Mouse (Mus musculus) lung, postnatal 0 days (tissue): Measurements from ENCODE around the gene Casp2. TPM values are rescaled to one million over a fixed set of nuclear protein-coding genes. Genes with fewer than 3 reads are reported as not detected.

Experiments
- ATAC-seq: fragments of 200-750 bp; cut with Nextera tagmentation; 2 replicates; pipeline ENCODE4 v1.8.0; 2017; ENCODE audit warnings: moderate library complexity
- DNase-seq: peaks from one replicate; pipeline ENCODE4 v3.0.0-alpha.2; 2016; ENCODE audit warnings: low spot score
- H3K27ac ChIP-seq: fragments of 300-500 bp; sonication (generic); 2 replicates; pipeline ENCODE4 v1.5.1; 2014; ENCODE audit warnings: antibody characterized with exemption, mild to moderate bottlenecking, low read length, mixed read lengths
- H3K27me3 ChIP-seq: fragments of 300-500 bp; sonication (generic); replicated peaks from 2 replicates; pipeline ENCODE4 v1.6.1; 2014; ENCODE audit warnings: low read length, mixed read lengths; ENCODE audit not compliant: insufficient read depth
- H3K36me3 ChIP-seq: fragments of 300-500 bp; sonication (generic); 2 replicates; pipeline ENCODE4 v1.6.1; 2014; ENCODE audit warnings: low read length, mixed read lengths; ENCODE audit not compliant: insufficient read depth
- H3K4me1 ChIP-seq: fragments of 300-500 bp; sonication (generic); 2 replicates; pipeline ENCODE4 v1.6.1; 2014; ENCODE audit warnings: antibody characterized with exemption, low read depth, low read length, mixed read lengths; ENCODE audit not compliant: insufficient read depth
- H3K4me2 ChIP-seq: fragments of 300-500 bp; sonication (generic); replicated peaks from 2 replicates; pipeline ENCODE4 v1.6.1; 2014; ENCODE audit warnings: low read depth, mild to moderate bottlenecking, low read length, moderate library complexity, mixed read lengths
- H3K4me3 ChIP-seq: fragments of 300-500 bp; sonication (generic); 2 replicates; pipeline ENCODE4 v1.5.1; 2014; ENCODE audit warnings: low read depth, low read length
- H3K9ac ChIP-seq: fragments of 300-500 bp; sonication (generic); replicated peaks from 2 replicates; pipeline ENCODE4 v1.6.1; 2014; ENCODE audit warnings: low read depth, mild to moderate bottlenecking
- H3K9me3 ChIP-seq: fragments of 300-500 bp; sonication (generic); 2 replicates; pipeline ENCODE4 v1.6.1; 2016; ENCODE audit warnings: low read length, mixed read lengths
- CTCF ChIP-seq: IDR thresholded peaks from 2 replicates; pipeline ENCODE4 v1.5.1; 2016; ENCODE audit warnings: antibody characterized with exemption, mild to moderate bottlenecking
- EP300 ChIP-seq: IDR thresholded peaks from 2 replicates; pipeline ENCODE4 v1.6.1; 2016; ENCODE audit warnings: antibody characterized with exemption, mild to moderate bottlenecking, control low read depth
- WGBS: fragments of 180-500 bp; shearing (Covaris S2); extraction: QIAGEN DNeasy Blood & Tissue Kit; methylation state at CpG from one replicate; pipeline ENCODE4 v1.1.7; 2014; 5-methylcytosine and 5-hydroxymethylcytosine counted together
- polyA plus RNA-seq: library from polyadenylated mRNA; unstranded; fragments of >200 nt; fragmentation: Nextera tagmentation; extraction: Ambion mirVana; gene quantifications from 2 replicates; pipeline ENCODE4 v1.2.1, GENCODE M21; 2015

The Casp2 gene
- polyA plus RNA-seq, 1 experiment from 2014 or later, result 29.0 TPM

DNA sequence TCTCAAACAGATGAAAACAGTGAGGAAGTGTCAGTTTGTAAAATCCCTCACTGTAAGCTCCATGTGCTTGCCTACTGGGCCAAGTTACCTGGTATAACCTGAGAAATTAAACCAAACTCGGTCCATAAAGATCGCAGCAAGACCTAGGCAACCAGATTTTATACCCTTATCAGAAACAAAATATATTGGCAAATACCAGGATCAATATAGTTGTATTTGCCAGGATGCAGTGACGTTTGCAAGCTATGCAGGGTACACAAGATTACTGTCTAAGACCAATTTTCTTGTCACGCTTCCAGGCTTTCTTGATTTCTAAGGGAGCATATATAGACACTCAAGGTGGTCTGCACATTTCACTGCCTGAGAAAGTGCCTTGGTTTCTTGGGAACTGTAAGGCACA, 13.0 kb upstream of the Casp2 start:
- Histone ChIP-seq H3K4me1 (peaks cover 6% of the 10 kb centered on the region; the same call in 1 of the 2 replicates), H3K27me3 (no peaks in the 10 kb centered on the region), H3K9ac (no peak overlapping the region), H3K36me3 (no peaks in the 10 kb centered on the region), H3K4me2 (no peak overlapping the region), H3K4me3 (no peak overlapping the region), H3K9me3 (no peaks in the 10 kb centered on the region), H3K27ac (no peak overlapping the region)
- TF ChIP-seq EP300 (no peak), CTCF (no peak)
- DNase-seq (no peak), ATAC-seq (no peak)
- 85% methylated on average over 4 of the region's 4 CpGs for WGBS

DNA sequence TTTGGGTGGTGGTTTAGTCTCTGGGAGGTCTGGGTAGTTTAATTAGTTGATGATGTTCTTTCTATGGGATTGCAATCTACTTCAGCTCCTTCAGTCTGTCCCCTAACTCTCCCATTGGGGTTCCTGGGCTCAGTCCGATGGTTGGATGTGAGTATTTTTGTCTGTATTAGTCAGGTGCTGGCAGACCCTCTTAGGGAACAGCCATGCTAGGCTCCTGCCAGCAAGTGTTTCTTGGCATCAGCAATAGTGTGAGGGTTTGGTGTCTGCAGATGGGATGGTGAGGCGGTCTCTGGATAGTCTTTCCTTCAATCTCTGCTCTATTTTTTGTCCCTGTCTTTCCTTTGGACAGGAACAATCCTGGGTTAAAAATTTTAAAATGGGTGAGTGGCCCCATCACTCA, 11.7 kb upstream of the Casp2 start:
- Histone ChIP-seq H3K9ac (no peak overlapping the region), H3K27ac (no peak overlapping the region), H3K9me3 (no peaks in the 10 kb centered on the region), H3K4me2 (no peak overlapping the region), H3K36me3 (no peaks in the 10 kb centered on the region), H3K4me1 (peaks cover 6% of the 10 kb centered on the region; the same call in 1 of the 2 replicates), H3K27me3 (no peaks in the 10 kb centered on the region), H3K4me3 (no peak overlapping the region)
- TF ChIP-seq CTCF (no peak), EP300 (no peak)
- DNase-seq (no peak), ATAC-seq (no peak)
- 87% methylated on average over 2 of the region's 2 CpGs for WGBS

DNA sequence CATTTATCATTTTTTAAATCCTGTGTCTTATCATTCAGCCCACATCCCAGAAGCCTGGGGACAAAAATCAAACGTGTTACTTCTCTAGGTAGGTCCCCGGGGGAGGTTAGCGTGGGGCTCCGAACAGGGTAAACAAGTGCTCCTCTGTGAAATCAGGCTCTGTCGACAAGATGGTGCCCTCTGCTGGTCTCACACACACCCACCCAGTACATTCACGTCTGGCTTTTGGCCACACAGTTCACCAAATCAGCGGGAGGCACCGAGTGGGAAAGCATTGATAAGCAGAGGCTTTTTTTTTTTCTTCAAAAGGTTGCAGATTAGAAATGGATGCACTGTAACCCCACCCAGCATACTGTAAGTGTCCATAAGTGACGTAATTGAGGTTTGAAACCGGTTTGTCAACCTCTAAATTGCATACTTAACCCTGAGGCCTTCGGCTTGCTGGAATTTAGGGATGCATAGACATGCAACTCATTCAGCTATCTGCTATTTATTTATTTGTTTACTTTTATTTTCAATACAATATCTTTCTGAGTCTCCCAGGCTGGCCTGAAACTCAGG, 7.4 kb upstream of the Casp2 start:
- no peaks in the 10 kb centered on the region for H3K4me1 ChIP-seq
- WGBS, result 8% methylated on average over 11 of the region's 11 CpGs
- H3K9ac ChIP-seq, result no peak overlapping the region
- DNase-seq (peak; percentile 70), ATAC-seq (no peak)
- H3K27me3 ChIP-seq, result no peaks in the 10 kb centered on the region
- TF ChIP-seq CTCF (peak; percentile 83), EP300 (no peak)
- no peak overlapping the region for H3K4me3 ChIP-seq
- no peak overlapping the region for H3K4me2 ChIP-seq
- no peaks in the 10 kb centered on the region for H3K9me3 ChIP-seq
- H3K36me3 ChIP-seq, result no peaks in the 10 kb centered on the region
- peak overlapping the region; percentile 59; the same call in 1 of the 2 replicates for H3K27ac ChIP-seq

DNA sequence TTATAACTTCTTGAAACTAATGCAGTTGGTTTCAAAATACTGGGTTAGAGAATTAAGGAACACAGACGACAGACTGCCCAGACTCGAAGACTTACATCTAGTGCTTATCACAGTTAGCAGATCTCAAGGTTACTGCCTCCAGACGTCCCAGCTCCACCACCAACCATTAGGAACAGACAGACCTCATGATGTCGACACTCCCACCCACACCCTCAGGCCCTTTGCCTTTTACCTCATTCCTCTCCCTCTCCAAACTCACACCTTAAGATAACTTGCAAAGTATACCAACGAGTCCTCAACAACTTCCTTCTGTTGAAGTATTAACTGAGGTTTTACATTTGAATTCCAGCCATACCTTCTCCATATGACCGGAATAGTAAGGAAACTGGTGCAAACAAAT, 4.4 kb upstream of the Casp2 start:
- Histone ChIP-seq H3K4me3 (no peak overlapping the region), H3K9me3 (no peaks in the 10 kb centered on the region), H3K27me3 (no peaks in the 10 kb centered on the region), H3K36me3 (no peaks in the 10 kb centered on the region), H3K9ac (no peak overlapping the region), H3K4me2 (no peak overlapping the region), H3K4me1 (no peaks in the 10 kb centered on the region), H3K27ac (peak overlapping the region; percentile 92)
- DNase-seq, result peak; percentile 94
- TF ChIP-seq CTCF (no peak), EP300 (peak; percentile 99)
- peak; percentile 53 for ATAC-seq
- WGBS, result 28% methylated on average over 6 of the region's 6 CpGs

DNA sequence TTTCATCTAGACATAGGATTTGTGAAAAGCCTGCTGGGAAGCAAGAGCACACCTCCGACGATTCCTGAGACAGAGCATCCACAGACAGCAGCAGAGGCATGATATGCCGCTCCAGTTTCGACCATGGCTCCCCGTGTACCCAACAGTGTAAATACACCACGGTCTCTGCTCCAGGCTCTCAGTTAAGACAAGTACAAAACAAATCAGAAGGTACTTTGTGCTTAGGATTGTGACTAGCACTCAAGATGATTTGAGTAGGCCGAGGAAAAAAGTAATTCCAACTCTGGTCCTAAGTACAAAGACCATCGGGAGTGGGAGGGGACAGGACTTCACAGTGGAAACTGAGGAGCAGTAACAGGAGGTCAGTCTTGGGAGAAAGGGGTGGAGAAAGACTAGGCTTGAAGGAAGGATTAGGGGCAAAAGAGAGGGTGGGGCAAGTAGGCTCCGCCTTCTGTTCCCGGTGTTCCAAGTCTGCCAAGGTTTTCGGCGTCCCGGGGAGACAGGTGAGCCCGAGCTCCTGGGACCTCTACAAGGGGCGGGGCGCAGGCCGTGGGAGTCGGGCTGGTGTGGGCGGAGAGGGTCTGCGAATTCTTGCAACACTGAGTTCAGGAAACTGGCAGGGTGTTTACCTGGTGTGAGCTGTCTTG, 3.1 kb upstream of the Casp2 start, which contains the start of gene Tmem139:
Gene Tmem139, plus strand, starts transcription at position 447 of the 647 bp plus-strand sequence.
- TF ChIP-seq EP300 (peak; percentile 54; the same call in 1 of the 2 replicates), CTCF (no peak)
- Histone ChIP-seq H3K9ac (0 out of 2 replicates have a peak within 1 kb of the TSS, but pooled peaks have one; percentile 23), H3K36me3 (no peaks in the 10 kb centered on the region), H3K4me3 (0 out of 2 replicates have a peak within 1 kb of the TSS, but pooled peaks have one; percentile 17), H3K27me3 (no peaks in the 10 kb centered on the region), H3K9me3 (no peaks in the 10 kb centered on the region), H3K27ac (peak within 1 kb of the TSS; percentile 92), H3K4me1 (no peaks in the 10 kb centered on the region), H3K4me2 (peak within 1 kb of the TSS; percentile 30)
- DNase-seq (peak; percentile 91), ATAC-seq (peak; percentile 37)
- WGBS, result 15% methylated on average over 20 of the region's 20 CpGs

DNA sequence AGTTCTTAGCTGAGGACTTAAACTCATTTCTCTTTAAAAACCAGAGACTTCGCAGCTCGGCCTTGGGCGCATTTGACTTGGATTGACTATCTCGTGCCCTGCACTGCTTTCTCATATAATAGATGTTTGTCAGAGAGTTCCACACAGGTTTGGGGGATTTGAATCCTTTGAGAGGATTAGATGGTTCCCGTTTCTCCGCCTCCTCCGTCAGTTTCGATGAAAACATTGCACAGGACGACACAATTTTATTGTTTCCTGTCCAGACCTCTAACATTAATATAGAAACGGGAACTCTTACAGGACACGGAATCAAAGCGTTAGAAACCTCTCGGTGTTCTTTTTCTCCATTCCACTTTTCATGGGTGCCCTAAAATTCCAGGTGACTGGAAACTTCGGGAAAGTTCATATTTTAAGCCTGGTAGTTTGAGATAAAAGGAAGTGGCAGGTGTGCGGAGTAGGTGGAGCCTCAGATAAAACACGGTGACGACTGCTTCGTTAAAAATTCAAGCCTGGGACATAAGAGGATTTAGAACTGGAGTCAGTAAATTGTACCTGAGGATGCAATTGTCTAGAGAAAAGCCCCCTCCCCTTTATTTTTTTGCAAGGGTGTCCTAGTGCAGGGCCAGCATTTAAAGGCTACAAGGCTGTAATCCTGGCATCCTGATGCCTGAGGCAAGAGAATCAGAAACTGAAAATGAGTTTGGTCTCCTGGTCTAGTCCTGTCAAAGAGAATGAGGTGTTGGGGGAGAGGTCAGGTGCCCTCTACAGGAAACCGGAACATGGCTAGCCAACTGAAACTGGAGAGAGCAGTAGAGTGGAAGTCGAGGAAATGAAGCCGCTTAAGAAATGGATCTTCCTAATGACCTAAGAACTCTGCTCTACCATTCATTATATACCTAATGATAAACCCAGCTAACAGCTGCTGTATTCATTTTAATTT, 876 bp downstream of the Casp2 start:
- Histone ChIP-seq H3K9ac (peak overlapping the region; percentile 74), H3K9me3 (no peaks in the 10 kb centered on the region), H3K36me3 (peaks cover 14% of the 10 kb centered on the region; the same call in 1 of the 2 replicates), H3K4me2 (peak overlapping the region; percentile 63), H3K27me3 (no peaks in the 10 kb centered on the region), H3K4me1 (no peaks in the 10 kb centered on the region), H3K27ac (peak overlapping the region; percentile 90), H3K4me3 (peak overlapping the region; percentile 89)
- no peak for ATAC-seq
- WGBS, result under 1% methylated on average over 21 of the region's 21 CpGs
- peak; percentile 51 for DNase-seq
- TF ChIP-seq CTCF (no peak), EP300 (peak; percentile 42; the same call in 1 of the 2 replicates)
